ENCODE assay signal across 12 mouse cellular contexts in the genomic region with DNA sequence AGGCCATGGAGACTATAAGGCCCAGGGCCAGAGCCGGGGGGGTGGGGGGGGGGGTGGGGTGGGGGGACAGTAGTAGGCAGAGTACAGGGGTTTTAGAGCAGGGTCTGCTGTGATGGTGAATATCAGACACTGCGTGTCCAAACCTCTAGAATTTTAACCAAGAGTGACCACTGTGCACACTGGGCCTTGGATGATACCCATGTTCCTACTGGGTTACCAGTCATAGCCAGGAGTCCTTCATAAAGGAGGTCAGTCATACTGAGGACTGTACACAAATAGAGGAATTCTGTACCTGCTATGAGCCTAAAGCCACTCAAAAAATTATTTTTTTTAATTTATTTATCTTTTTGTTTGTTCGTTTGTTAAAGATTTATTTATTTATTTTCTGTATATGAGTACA.
"Had no signal": no experiment of that assay in that cellular context is flagged by ENCODE, and none has a peak within 500 bp of the region (broad histone marks: within the 10 kb centered on the region; RNA-seq: fewer than 3 reads in every experiment).

No protein-coding gene starts in this region.

- DNase-seq: retina, postnatal 1 day; right cerebral cortex, adult 18-20 months; right cerebral cortex, postnatal 14 days; right cerebral cortex, postnatal 25 days; right cerebral cortex, postnatal 4 days; spleen, adult 18-20 months; thymus, adult 18-20 months; thymus, adult 2 months; thymus, postnatal 14 days; thymus, postnatal 25 days; thymus, postnatal 36 days; thymus, postnatal 4 days had no signal
